ENCODE assay signal across 9 mouse cellular contexts in genomic region chr6:83412854-83413401, GRCm38 (mm10). TPM values are rescaled to one million over a fixed set of nuclear protein-coding genes. Genes with fewer than 3 reads are reported as not detected.
DNase-seq lines count a peak whose midpoint lies in the region; ATAC-seq and TF ChIP-seq lines count a peak whose summit lies in the region.
"Had no signal": no experiment of that assay in that cellular context is flagged by ENCODE, and none has a peak within 500 bp of the region (broad histone marks: within the 10 kb centered on the region; RNA-seq: fewer than 3 reads in every experiment).

No protein-coding gene starts in this region.

- peak; percentile 40 for DNase-seq in lung, embryonic 14.5 days
- DNase-seq in lung, adult 2 months = no peak
- no peak for DNase-seq in midbrain, embryonic 10.5 days (ENCODE audit: low spot score)
- no peak for DNase-seq in urinary bladder, postnatal 36 days (ENCODE audit: low spot score in 2 of 2)
- DNase-seq in left cerebral cortex, adult 8-10 months (ENCODE audit: low spot score in 2 of 2) = no peak
- no peak for DNase-seq in layer of hippocampus, postnatal 10 days (ENCODE audit: low spot score in 2 of 2)

- H3K9ac ChIP-seq in lung, embryonic 14.5 days = no peak overlapping the region
- no peak overlapping the region for H3K9ac ChIP-seq in intestine, embryonic 15.5 days
- H3K9ac ChIP-seq: liver, embryonic 14.5 days had no signal

- TF ChIP-seq POLR2A in lung, adult 2 months (IDR thresholded peaks at IDR 0.05; ENCODE audit: borderline replicate concordance, extremely low read depth, low read depth, low read length) = no peak

- H3K9me3 ChIP-seq in lung, embryonic 14.5 days (ENCODE audit: low read depth, low read length) = no peaks in the 10 kb centered on the region
- H3K9me3 ChIP-seq in intestine, embryonic 15.5 days = no peaks in the 10 kb centered on the region
- H3K9me3 ChIP-seq in midbrain, embryonic 10.5 days (replicated peaks) = no peaks in the 10 kb centered on the region

- 46% methylated on average over 5 of the region's 5 CpGs for WGBS in lung, embryonic 14.5 days
- WGBS in lung, adult 2 months = 15% methylated on average over 5 of the region's 5 CpGs
- 43% methylated on average over 5 of the region's 5 CpGs for WGBS in intestine, embryonic 15.5 days
- WGBS in midbrain, embryonic 10.5 days = 77% methylated on average over 5 of the region's 5 CpGs

- peaks cover 25% of the 10 kb centered on the region for H3K4me1 ChIP-seq in lung, embryonic 14.5 days (ENCODE audit: insufficient read depth)
- peaks cover 47% of the 10 kb centered on the region for H3K4me1 ChIP-seq in lung, adult 2 months (ENCODE audit: control insufficient read depth, insufficient read depth, low read length)
- peaks cover 45% of the 10 kb centered on the region for H3K4me1 ChIP-seq in intestine, embryonic 15.5 days (replicated peaks)
- peaks cover 64% of the 10 kb centered on the region for H3K4me1 ChIP-seq in midbrain, embryonic 10.5 days

- no peak overlapping the region for H3K4me2 ChIP-seq in lung, embryonic 14.5 days
- H3K4me2 ChIP-seq in intestine, embryonic 15.5 days (replicated peaks) = no peak overlapping the region; the same call in 1 of the 2 replicates

- peak; percentile 18; the same call in 1 of the 2 replicates for ATAC-seq in lung, embryonic 14.5 days (ENCODE audit: insufficient read depth)
- peak; percentile 53 for ATAC-seq in common myeloid progenitor, adult 5-6 weeks (replicated peaks; ENCODE audit: low read depth, poor library complexity, severe bottlenecking)
- peak; percentile 18; the same call in 1 of the 2 replicates for ATAC-seq in intestine, embryonic 15.5 days

- no peak overlapping the region for H3K4me3 ChIP-seq in lung, embryonic 14.5 days (ENCODE audit: low read depth, low read length)
- H3K4me3 ChIP-seq in lung, adult 2 months (replicated peaks; ENCODE audit: extremely low read depth, low read depth, low read length) = no peak overlapping the region
- H3K4me3 ChIP-seq in intestine, embryonic 15.5 days (replicated peaks) = no peak overlapping the region
- no peak overlapping the region for H3K4me3 ChIP-seq in midbrain, embryonic 10.5 days

- no peak overlapping the region for H3K27ac ChIP-seq in lung, embryonic 14.5 days (ENCODE audit: low read depth)
- peak overlapping the region; percentile 45; the same call in 1 of the 2 replicates for H3K27ac ChIP-seq in intestine, embryonic 15.5 days
- H3K27ac ChIP-seq in midbrain, embryonic 10.5 days (replicated peaks) = peak overlapping the region; percentile 28; the same call in 1 of the 2 replicates
- H3K27ac ChIP-seq: liver, embryonic 14.5 days had no signal

- H3K27me3 ChIP-seq in lung, embryonic 14.5 days (ENCODE audit: insufficient read depth, low read length) = no peaks in the 10 kb centered on the region
- no peaks in the 10 kb centered on the region for H3K27me3 ChIP-seq in intestine, embryonic 15.5 days (replicated peaks)
- H3K27me3 ChIP-seq in midbrain, embryonic 10.5 days (ENCODE audit: low read depth, poor library complexity, severe bottlenecking) = no peaks in the 10 kb centered on the region

- H3K36me3 ChIP-seq in lung, embryonic 14.5 days (ENCODE audit: insufficient read depth) = peaks cover 13% of the 10 kb centered on the region; the same call in 1 of the 2 replicates
- H3K36me3 ChIP-seq in intestine, embryonic 15.5 days = no peaks in the 10 kb centered on the region
- peaks cover 66% of the 10 kb centered on the region for H3K36me3 ChIP-seq in midbrain, embryonic 10.5 days

- TF ChIP-seq CTCF in lung, embryonic 14.5 days (IDR thresholded peaks at IDR 0.05; ENCODE audit: low read depth) = no peak
- TF ChIP-seq CTCF in lung, adult 2 months (IDR thresholded peaks at IDR 0.05; ENCODE audit: insufficient read depth, low read length) = no peak

RNA-seq across cellular contexts. Expression of gene Tet3, which starts 46.0 kb away (rescaled TPM):
- 34.4 and 36.9 TPM in 2 replicates for polyA plus RNA-seq in lung, embryonic 14.5 days (2014; fragmentation: Nextera tagmentation; extraction: Ambion mirVana)
- 16.0 and 22.4 TPM in 2 replicates for polyA plus RNA-seq in lung, adult 2 months (2012; rRNA removed)
- 17.6 and 24.2 TPM in 2 replicates for total RNA-seq in common myeloid progenitor, adult 5-6 weeks (2017)
- polyA plus RNA-seq in intestine, embryonic 15.5 days (2015; fragmentation: Nextera tagmentation; extraction: Ambion mirVana) = 41.8 and 42.8 TPM in 2 replicates
- polyA plus RNA-seq in midbrain, embryonic 10.5 days (2016; fragmentation: Nextera tagmentation; extraction: Ambion mirVana) = 45.1 and 51.0 TPM in 2 replicates
- total RNA-seq in left cerebral cortex, adult 8-10 months (2022) = 10 to 100 TPM; 54.7 to 62.8 (median 59.4) TPM
- total RNA-seq in layer of hippocampus, postnatal 10 days (2021) = 100 to 1,000 TPM; 102 TPM
